Mouse (Mus musculus) lung, postnatal 0 days (tissue): ENCODE data around the gene Mindy1.

ENCODE experiments used
- CTCF ChIP-seq: IDR thresholded peaks from 2 replicates; pipeline ENCODE4 v1.5.1; 2016; ENCODE audit warnings: antibody characterized with exemption, mild to moderate bottlenecking
- EP300 ChIP-seq: IDR thresholded peaks from 2 replicates; pipeline ENCODE4 v1.6.1; 2016; ENCODE audit warnings: antibody characterized with exemption, mild to moderate bottlenecking, control low read depth

- TF ChIP-seq CTCF (no peak), EP300 (peak; percentile 70; the same call in 1 of the 2 replicates)
These were observed 398 bp upstream of the Mindy1 start for GRCm38 (mm10) chr3:95280747-95281146.
